Mouse (Mus musculus) liver, embryonic 12.5 days (tissue): ENCODE measurements around the gene Rnf180. TPM values are rescaled to one million over a fixed set of nuclear protein-coding genes. Genes with fewer than 3 reads are reported as not detected.
"Not testable (repeated sequence)": the region's sequence is repeated elsewhere in the genome, so short reads cannot be mapped to it uniquely, and the experiment has no call there.

Experiments
- ATAC-seq: fragments of 200-750 bp; cut with Nextera tagmentation; 2 replicates; pipeline ENCODE4 v1.8.0; 2017; ENCODE audit warnings: moderate number of reproducible peaks, mild to moderate bottlenecking, moderate library complexity
- H3K27ac ChIP-seq: fragments of 300-500 bp; sonication (generic); 2 replicates; pipeline ENCODE4 v1.5.1; 2016; ENCODE audit warnings: mild to moderate bottlenecking
- H3K27me3 ChIP-seq: fragments of 300-500 bp; sonication (generic); replicated peaks from 2 replicates; pipeline ENCODE4 v1.6.1; 2016; ENCODE audit warnings: mild to moderate bottlenecking, moderate library complexity
- H3K36me3 ChIP-seq: fragments of 300-500 bp; sonication (generic); 2 replicates; pipeline ENCODE4 v1.6.1; 2016; ENCODE audit warnings: mild to moderate bottlenecking, moderate library complexity
- H3K4me1 ChIP-seq: fragments of 300-500 bp; sonication (generic); 2 replicates; pipeline ENCODE4 v1.6.1; 2016
- H3K4me2 ChIP-seq: fragments of 300-500 bp; sonication (generic); 2 replicates; pipeline ENCODE4 v1.6.1; 2016; ENCODE audit warnings: mild to moderate bottlenecking, moderate library complexity
- H3K4me3 ChIP-seq: fragments of 300-500 bp; sonication (generic); 2 replicates; pipeline ENCODE4 v1.5.1; 2016; ENCODE audit warnings: mild to moderate bottlenecking, moderate library complexity
- H3K9ac ChIP-seq: fragments of 300-500 bp; sonication (generic); 2 replicates; pipeline ENCODE4 v1.6.1; 2016; ENCODE audit warnings: mild to moderate bottlenecking, moderate library complexity
- H3K9me3 ChIP-seq: fragments of 300-500 bp; sonication (generic); replicated peaks from 2 replicates; pipeline ENCODE4 v1.6.1; 2016; ENCODE audit warnings: mild to moderate bottlenecking, moderate library complexity
- WGBS: fragments of 180-500 bp; shearing (Covaris S2); methylation state at CpG from one replicate; pipeline ENCODE4 v1.1.7; 2016; ENCODE audit not compliant: insufficient replicate concordance; 5-methylcytosine and 5-hydroxymethylcytosine counted together
- polyA plus RNA-seq: library from polyadenylated mRNA; unstranded; fragments of >200 nt; fragmentation: Nextera tagmentation; extraction: Ambion mirVana; gene quantifications from 2 replicates; pipeline ENCODE4 v1.2.1, GENCODE M21; 2016

Rnf180 gene
- 1.2 and 1.6 TPM in 2 replicates for polyA plus RNA-seq

- Histone ChIP-seq H3K4me2 (peak within 1 kb of the TSS; percentile 91), H3K27me3 (peaks cover 26% of the 10 kb centered on the region), H3K27ac (no peak within 1 kb of the TSS), H3K36me3 (no peaks in the 10 kb centered on the region), H3K4me3 (peak within 1 kb of the TSS; percentile 67), H3K4me1 (peaks cover 19% of the 10 kb centered on the region; the same call in 1 of the 2 replicates), H3K9me3 (no peaks in the 10 kb centered on the region), H3K9ac (peak within 1 kb of the TSS; percentile 67)
- WGBS, result 46% methylated on average over 11 of the region's 11 CpGs
- no peak for ATAC-seq
Measured at GRCm38 (mm10) chr13:105294715-105295114, at the start of gene Rnf180. Rnf180 (minus strand) TSS chr13:105294815.

- ATAC-seq, result no peak
- Histone ChIP-seq H3K9ac (no peak overlapping the region), H3K27ac (no peak overlapping the region), H3K36me3 (no peaks in the 10 kb centered on the region), H3K4me3 (no peak overlapping the region), H3K9me3 (no peaks in the 10 kb centered on the region), H3K4me1 (no peaks in the 10 kb centered on the region), H3K4me2 (no peak overlapping the region), H3K27me3 (no peaks in the 10 kb centered on the region)
- WGBS, result 52% methylated on average over 5 of the region's 5 CpGs
Measured at GRCm38 (mm10) chr13:105331199-105331968, 36.8 kb upstream of the Rnf180 start.

- WGBS, result 29% methylated on average over 1 of the region's 1 CpGs
- Histone ChIP-seq H3K4me3 (no peak overlapping the region), H3K36me3 (no peaks in the 10 kb centered on the region), H3K9me3 (no peaks in the 10 kb centered on the region), H3K27me3 (no peaks in the 10 kb centered on the region), H3K4me2 (no peak overlapping the region), H3K27ac (no peak overlapping the region), H3K4me1 (no peaks in the 10 kb centered on the region), H3K9ac (no peak overlapping the region)
- ATAC-seq, result no peak
Measured at GRCm38 (mm10) chr13:105326946-105327345, 32.3 kb upstream of the Rnf180 start.

GRCm38 (mm10) chr13:105316926-105317325, 22.3 kb upstream of the Rnf180 start:
- no peaks in the 10 kb centered on the region for H3K36me3 ChIP-seq
- no peaks in the 10 kb centered on the region for H3K9me3 ChIP-seq
- H3K4me3 ChIP-seq, result no peak overlapping the region
- H3K4me2 ChIP-seq, result no peak overlapping the region
- H3K4me1 ChIP-seq, result no peaks in the 10 kb centered on the region
- no peaks in the 10 kb centered on the region for H3K27me3 ChIP-seq
- WGBS, result 71% methylated on average over 1 of the region's 1 CpGs
- H3K9ac ChIP-seq, result no peak overlapping the region
- H3K27ac ChIP-seq, result no peak overlapping the region
- no peak for ATAC-seq

GRCm38 (mm10) chr13:105316009-105316408, 21.4 kb upstream of the Rnf180 start:
- H3K4me2 ChIP-seq, result no peak overlapping the region
- WGBS, result 53% methylated on average over 6 of the region's 6 CpGs
- no peak overlapping the region for H3K4me3 ChIP-seq
- H3K27ac ChIP-seq, result no peak overlapping the region
- no peaks in the 10 kb centered on the region for H3K9me3 ChIP-seq
- H3K27me3 ChIP-seq, result no peaks in the 10 kb centered on the region
- no peak overlapping the region for H3K9ac ChIP-seq
- no peaks in the 10 kb centered on the region for H3K4me1 ChIP-seq
- ATAC-seq, result no peak
- no peaks in the 10 kb centered on the region for H3K36me3 ChIP-seq

GRCm38 (mm10) chr13:105312763-105313162, 18.1 kb upstream of the Rnf180 start:
- Histone ChIP-seq H3K9me3 (no peaks in the 10 kb centered on the region), H3K9ac (no peak overlapping the region), H3K27ac (no peak overlapping the region), H3K4me2 (no peak overlapping the region), H3K4me3 (no peak overlapping the region), H3K4me1 (no peaks in the 10 kb centered on the region), H3K27me3 (no peaks in the 10 kb centered on the region), H3K36me3 (no peaks in the 10 kb centered on the region)
- 59% methylated on average over 6 of the region's 6 CpGs for WGBS
- ATAC-seq, result no peak

GRCm38 (mm10) chr13:105310562-105310961, 15.9 kb upstream of the Rnf180 start:
- H3K9ac ChIP-seq, H3K9me3 ChIP-seq, H3K4me1 ChIP-seq, H3K36me3 ChIP-seq, H3K4me3 ChIP-seq, H3K27me3 ChIP-seq, H3K27ac ChIP-seq, H3K4me2 ChIP-seq: not testable (repeated sequence)
- ATAC-seq, result peak; percentile 59
- WGBS, result 34% methylated on average over 4 of the region's 4 CpGs

GRCm38 (mm10) chr13:105305513-105305912, 10.9 kb upstream of the Rnf180 start:
- Histone ChIP-seq H3K36me3 (no peaks in the 10 kb centered on the region), H3K4me1 (no peaks in the 10 kb centered on the region), H3K27me3 (no peaks in the 10 kb centered on the region), H3K9ac (no peak overlapping the region), H3K27ac (no peak overlapping the region), H3K4me3 (no peak overlapping the region), H3K4me2 (no peak overlapping the region), H3K9me3 (no peaks in the 10 kb centered on the region)
- 75% methylated on average over 2 of the region's 2 CpGs for WGBS
- no peak for ATAC-seq

GRCm38 (mm10) chr13:105304054-105304453, 9.4 kb upstream of the Rnf180 start:
- no peak for ATAC-seq
- H3K4me2 ChIP-seq, result no peak overlapping the region
- WGBS, result 64% methylated on average over 4 of the region's 4 CpGs
- no peak overlapping the region for H3K9ac ChIP-seq
- no peak overlapping the region for H3K27ac ChIP-seq
- no peaks in the 10 kb centered on the region for H3K9me3 ChIP-seq
- no peaks in the 10 kb centered on the region for H3K36me3 ChIP-seq
- no peak overlapping the region for H3K4me3 ChIP-seq
- peaks cover 9% of the 10 kb centered on the region; the same call in 1 of the 2 replicates for H3K4me1 ChIP-seq
- H3K27me3 ChIP-seq, result no peaks in the 10 kb centered on the region

- WGBS, result 10% methylated on average over 4 of the region's 4 CpGs
- H3K27ac ChIP-seq, result no peak overlapping the region
Measured at GRCm38 (mm10) chr13:105300009-105300346, 5.4 kb upstream of the Rnf180 start.

GRCm38 (mm10) chr13:105299162-105300008, 4.8 kb upstream of the Rnf180 start:
- peaks cover 10% of the 10 kb centered on the region; the same call in 1 of the 2 replicates for H3K4me1 ChIP-seq
- no peaks in the 10 kb centered on the region for H3K9me3 ChIP-seq
- 19% methylated on average over 4 of the region's 4 CpGs for WGBS
- no peaks in the 10 kb centered on the region for H3K36me3 ChIP-seq
- peak; percentile 37; the same call in 1 of the 2 replicates for ATAC-seq
- peaks cover 13% of the 10 kb centered on the region for H3K27me3 ChIP-seq
- no peak overlapping the region for H3K4me3 ChIP-seq
- H3K27ac ChIP-seq, result peak overlapping the region; percentile 67
- H3K9ac ChIP-seq, result no peak overlapping the region
- 0 out of 2 replicates have a peak overlapping the region, but pooled peaks have one; percentile 1 for H3K4me2 ChIP-seq

More at GRCm38 (mm10) chr13:105300009-105300346, 5.4 kb upstream of the Rnf180 start:
- no peaks in the 10 kb centered on the region for H3K9me3 ChIP-seq
- peak; percentile 65 for ATAC-seq
- H3K4me2 ChIP-seq, result 0 out of 2 replicates have a peak overlapping the region, but pooled peaks have one; percentile 1
- H3K4me3 ChIP-seq, result no peak overlapping the region
- no peaks in the 10 kb centered on the region for H3K36me3 ChIP-seq
- no peak overlapping the region for H3K9ac ChIP-seq
- peaks cover 9% of the 10 kb centered on the region; the same call in 1 of the 2 replicates for H3K4me1 ChIP-seq
- H3K27me3 ChIP-seq, result peaks cover 7% of the 10 kb centered on the region; the same call in 1 of the 2 replicates
